ENCODE assay signal across 23 mouse cellular contexts in genomic region chr3:156882129-156882528, GRCm38 (mm10).
"Had no signal": no experiment of that assay in that cellular context is flagged by ENCODE, and none has a peak within 500 bp of the region (broad histone marks: within the 10 kb centered on the region; RNA-seq: fewer than 3 reads in every experiment).

No protein-coding gene starts in this region.

- H3K9ac ChIP-seq: heart, embryonic 12.5 days; hindbrain, embryonic 12.5 days; hindbrain, embryonic 14.5 days; limb, embryonic 13.5 days; limb, embryonic 15.5 days; liver, embryonic 12.5 days; liver, embryonic 14.5 days had no signal

- H3K27me3 ChIP-seq: heart, embryonic 12.5 days; hindbrain, embryonic 12.5 days; limb, embryonic 13.5 days; limb, embryonic 15.5 days; liver, embryonic 12.5 days had no signal

- ATAC-seq: hindbrain, embryonic 16.5 days; inflammation-experienced regulatory T-cells, adult 6 months; liver, embryonic 12.5 days had no signal

- H3K4me2 ChIP-seq: heart, embryonic 12.5 days; hindbrain, embryonic 12.5 days; hindbrain, embryonic 14.5 days; limb, embryonic 13.5 days; limb, embryonic 15.5 days; liver, embryonic 12.5 days had no signal

- H3K36me3 ChIP-seq: heart, embryonic 10.5 days; heart, embryonic 12.5 days; hindbrain, embryonic 10.5 days; hindbrain, embryonic 12.5 days; limb, embryonic 13.5 days; limb, embryonic 15.5 days; liver, embryonic 12.5 days had no signal

- H3K9me3 ChIP-seq: heart, embryonic 10.5 days; hindbrain, embryonic 10.5 days; hindbrain, embryonic 12.5 days; limb, embryonic 13.5 days; limb, embryonic 15.5 days; liver, embryonic 12.5 days had no signal

- H3K4me3 ChIP-seq: gastrocnemius, adult 2 months; heart, embryonic 10.5 days; heart, embryonic 12.5 days; hindbrain, embryonic 10.5 days; hindbrain, embryonic 12.5 days; limb, embryonic 13.5 days; limb, embryonic 15.5 days; liver, embryonic 12.5 days had no signal

- DNase-seq: gastrocnemius, adult 2 months; gastrocnemius, postnatal 10 days; gastrocnemius, postnatal 25 days; heart, adult 18-20 months; heart, postnatal 10 days; heart, postnatal 4 days; kidney, adult 18-20 months; kidney, postnatal 10 days; kidney, postnatal 25 days; layer of hippocampus, adult 9-11 months; layer of hippocampus, postnatal 36 days; left cerebral cortex, postnatal 4 days had no signal

- H3K4me1 ChIP-seq: heart, embryonic 10.5 days; heart, embryonic 12.5 days; hindbrain, embryonic 10.5 days; hindbrain, embryonic 12.5 days; limb, embryonic 13.5 days; limb, embryonic 15.5 days; liver, embryonic 12.5 days had no signal

- H3K27ac ChIP-seq: gastrocnemius, adult 2 months; heart, embryonic 10.5 days; hindbrain, embryonic 10.5 days; hindbrain, embryonic 12.5 days; hindbrain, embryonic 14.5 days; limb, embryonic 13.5 days; limb, embryonic 15.5 days; liver, embryonic 12.5 days; liver, embryonic 14.5 days had no signal
